Comparison of ENCODE assay signal across 8 mouse cellular contexts in genomic region chr3:51577816-51578749, GRCm38 (mm10). TPM values are rescaled to one million over a fixed set of nuclear protein-coding genes. Genes with fewer than 3 reads are reported as not detected.
DNase-seq lines count a peak whose midpoint lies in the region.

No protein-coding gene starts in this region.

- intact Hi-C loops in heart, postnatal 14 days (cut with DNase I), result no loop called here

- peak; percentile 79 for DNase-seq in thymus, postnatal 0 days (ENCODE audit: low spot score)
- DNase-seq in thymus, postnatal 4 days, result no peak
- DNase-seq in heart, postnatal 14 days, result peak; percentile 39 to 66
- DNase-seq in lung, adult 18-20 months, result peak; percentile 91 to 93
- peak; percentile 70 to 81 for DNase-seq in urinary bladder, postnatal 36 days (ENCODE audit: low spot score in 2 of 2)
- no peak for DNase-seq in T-cell, adult 2 months (ENCODE audit: low spot score)
- DNase-seq in embryo, embryonic 10.5 days (ENCODE audit: low spot score), result no peak
- DNase-seq in cerebellum, adult 8-10 months, result no peak

RNA-seq across cellular contexts. Expression of gene Setd7, which starts 17.4 kb away (rescaled TPM):
- polyA plus RNA-seq in thymus, postnatal 0 days (2015; fragmentation: Nextera tagmentation; extraction: Ambion mirVana), result 4.7 and 8.0 TPM in 2 replicates
- total RNA-seq in heart, postnatal 14 days (2021), result 10 to 100 TPM; 56.2 to 56.7 TPM

Comparison
In these comparisons a context has a peak if more than half of its experiments do, and no peak if none do; other contexts are left out.
1. DNase-seq: peak in thymus, postnatal 0 days (single experiment), heart, postnatal 14 days (2 of 2), lung, adult 18-20 months (2 of 2) and urinary bladder, postnatal 36 days (2 of 2); none in thymus, postnatal 4 days (single experiment), T-cell, adult 2 months (single experiment), embryo, embryonic 10.5 days (single experiment) and cerebellum, adult 8-10 months (single experiment).